Mouse (Mus musculus) left cerebral cortex, postnatal 25 days (tissue): ENCODE data around the gene Hdhd3. TPM values are rescaled to one million over a fixed set of nuclear protein-coding genes. Genes with fewer than 3 reads are reported as not detected.
"Not testable (repeated sequence)": the region's sequence is repeated elsewhere in the genome, so short reads cannot be mapped to it uniquely, and the experiment has no call there.

Experiments
- DNase-seq, 2 experiments: peaks; one replicate each; pipeline ENCODE4 v3.0.0; 2022; ENCODE audit warnings: low spot score in 2 of 2, mixed read lengths in 1 of 2
- intact Hi-C: fragments of 180-260 bp; cut with DNase I; formaldehyde crosslinking; loops from one replicate; pipeline ENCODE4 v1.15.1; 2025
- total RNA-seq, 2 experiments: library from RNA; stranded (reverse); gene quantifications; 2 replicates each; pipeline ENCODE4 v1.2.3; 2021

Hdhd3 gene
- total RNA-seq, 2 experiments from 2014 or later: 7.5 to 10.9 TPM

DNA sequence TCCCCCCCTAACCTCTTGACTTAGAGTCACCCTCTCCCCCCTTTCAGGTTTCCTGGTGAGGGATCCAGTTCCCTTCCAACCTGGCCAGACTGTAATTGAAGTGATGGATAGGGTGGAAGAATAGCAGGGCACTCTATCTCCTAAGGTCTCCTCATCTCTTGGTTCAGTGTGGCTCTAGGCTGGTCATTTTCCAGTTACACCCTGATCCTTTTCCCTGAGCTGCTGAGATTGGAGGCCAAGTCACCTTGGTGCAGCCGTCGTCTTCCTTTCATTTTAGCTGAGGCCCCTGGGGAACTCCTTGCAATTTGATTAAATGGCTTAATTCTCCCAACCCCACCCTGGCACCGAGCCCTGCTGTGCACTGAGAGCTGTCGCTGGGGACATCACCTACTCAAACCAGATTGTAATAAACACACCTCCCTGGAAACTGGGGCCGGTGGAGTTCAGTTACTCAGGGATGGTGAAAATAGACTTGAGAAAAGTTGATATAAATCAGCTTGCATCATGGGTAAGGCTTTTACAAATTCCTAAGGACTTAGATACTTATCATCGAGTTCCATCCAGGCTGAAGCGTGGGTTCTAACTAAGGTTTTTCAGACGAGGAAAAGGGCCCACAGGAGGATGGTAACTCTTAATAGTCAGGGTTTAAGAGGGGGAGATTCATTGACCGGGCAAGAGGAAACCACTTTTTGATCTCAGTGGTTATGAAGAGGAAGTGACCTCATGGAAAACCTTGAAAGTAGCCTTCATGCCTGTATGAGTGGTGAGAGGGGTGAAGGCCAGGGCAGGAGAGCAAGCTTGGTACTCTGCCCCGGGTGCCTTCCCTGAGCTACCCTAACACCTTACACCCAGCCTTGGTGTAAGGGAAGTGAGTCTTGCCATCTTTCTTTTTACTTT is 22.3 kb downstream of the Hdhd3 start:
- intact Hi-C loops: no loop called here
- no peak for DNase-seq

DNA sequence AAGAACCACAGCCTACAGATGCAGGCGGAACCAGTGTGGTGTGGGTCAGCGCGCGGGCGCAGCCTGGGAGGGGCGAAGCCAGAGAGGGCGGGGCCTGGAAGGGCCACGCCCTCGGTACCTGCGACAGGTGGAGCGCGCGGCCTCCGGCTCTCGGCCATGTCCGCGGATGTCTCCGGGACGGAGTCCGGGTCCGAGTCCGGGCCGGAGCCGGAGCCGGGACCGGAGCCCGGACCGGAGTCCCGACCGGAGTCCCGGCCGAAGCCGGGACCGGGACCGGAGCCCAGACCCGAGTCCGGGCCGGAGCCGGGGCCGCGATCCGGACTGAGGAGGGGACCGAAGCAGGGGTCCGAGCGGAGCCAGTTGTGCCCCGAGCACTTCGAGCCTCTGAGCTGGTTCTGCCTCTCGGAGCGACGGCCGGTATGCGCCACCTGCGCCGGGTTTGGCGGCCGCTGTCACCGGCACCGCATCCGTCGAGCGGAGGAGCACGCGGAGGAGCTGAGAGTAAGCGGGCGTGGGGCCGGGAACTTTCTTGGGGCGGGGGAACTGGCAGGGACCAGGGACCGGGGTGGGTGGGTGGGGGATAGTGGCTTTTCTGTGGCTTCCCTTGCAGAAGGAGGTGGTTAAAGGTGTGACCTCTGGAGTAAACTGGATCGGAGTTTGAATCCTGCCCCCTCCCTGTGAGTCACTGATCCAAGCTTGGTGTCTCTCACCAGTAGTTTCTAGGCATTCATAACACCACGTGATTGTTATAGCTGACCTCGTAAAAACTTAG is 23.1 kb downstream of the Hdhd3 start, which contains the start of gene Bspry:
Gene Bspry (plus strand): TSS at position 117 of the 772 bp plus-strand sequence.
- intact Hi-C loops: no loop called here
- DNase-seq: no peak

GRCm38 (mm10) chr4:62479593-62479936 is 23.7 kb downstream of the Hdhd3 start:
- intact Hi-C loops: not testable (repeated sequence)

DNA sequence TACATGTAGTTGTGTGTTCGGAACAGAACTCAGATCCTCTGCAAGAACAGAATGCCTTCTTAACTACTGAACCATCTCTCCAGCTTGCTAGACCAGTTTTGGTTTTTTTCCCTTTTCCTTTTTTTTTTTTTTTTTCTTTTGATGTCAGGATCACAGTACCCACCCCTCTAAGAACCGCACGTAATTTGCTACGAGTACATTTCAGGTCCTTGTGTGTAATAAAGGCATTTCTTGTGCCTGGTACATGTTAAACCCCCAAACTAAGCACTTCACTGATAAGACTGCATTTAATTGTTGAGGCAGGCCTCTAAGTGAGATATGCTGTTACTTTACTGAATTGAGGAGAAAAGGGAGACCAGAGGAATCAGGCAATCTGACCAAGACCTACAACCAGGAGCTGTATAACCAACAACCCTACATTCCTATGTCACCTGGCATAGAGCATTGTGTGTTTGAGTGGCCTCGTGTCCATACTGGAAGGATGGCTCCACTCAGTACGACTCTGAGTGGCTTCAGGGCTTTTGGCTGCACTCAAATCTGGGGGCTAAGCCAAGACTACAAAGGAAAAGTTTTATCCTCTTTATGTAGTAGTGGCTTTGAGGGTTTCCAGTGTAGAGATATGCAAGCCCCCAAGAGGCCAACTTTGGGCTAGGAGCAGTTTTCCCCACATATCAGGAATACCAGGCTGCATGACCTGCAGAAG is 25.6 kb downstream of the Hdhd3 start:
- no peak for DNase-seq
- intact Hi-C loops: no loop called here

More at GRCm38 (mm10) chr4:62479593-62479936, 23.7 kb downstream of the Hdhd3 start:
- not testable (repeated sequence) for DNase-seq

DNA sequence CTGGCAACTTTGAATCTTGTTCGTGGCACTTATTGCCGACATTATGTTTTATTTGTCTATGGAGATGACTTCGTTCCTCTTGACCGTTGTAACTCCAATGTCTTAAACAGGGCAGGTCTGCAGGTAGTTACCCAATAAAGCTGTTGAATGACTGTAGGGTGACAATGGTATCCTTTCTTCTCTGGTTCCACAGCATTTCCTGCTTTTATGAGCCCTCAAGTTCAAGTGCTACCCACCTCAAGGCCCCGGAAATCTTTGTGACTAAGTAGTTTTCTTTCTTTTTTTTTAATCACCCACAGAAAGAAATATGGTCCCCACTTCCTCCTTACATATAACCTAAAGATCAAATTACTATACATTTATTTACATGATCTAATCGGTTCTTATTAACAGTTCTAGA is 27.5 kb downstream of the Hdhd3 start:
- no peak for DNase-seq
- intact Hi-C loops: no loop called here

GRCm38 (mm10) chr4:62475131-62475530 is 28.1 kb downstream of the Hdhd3 start:
- intact Hi-C loops: no loop called here
- DNase-seq: no peak

DNA sequence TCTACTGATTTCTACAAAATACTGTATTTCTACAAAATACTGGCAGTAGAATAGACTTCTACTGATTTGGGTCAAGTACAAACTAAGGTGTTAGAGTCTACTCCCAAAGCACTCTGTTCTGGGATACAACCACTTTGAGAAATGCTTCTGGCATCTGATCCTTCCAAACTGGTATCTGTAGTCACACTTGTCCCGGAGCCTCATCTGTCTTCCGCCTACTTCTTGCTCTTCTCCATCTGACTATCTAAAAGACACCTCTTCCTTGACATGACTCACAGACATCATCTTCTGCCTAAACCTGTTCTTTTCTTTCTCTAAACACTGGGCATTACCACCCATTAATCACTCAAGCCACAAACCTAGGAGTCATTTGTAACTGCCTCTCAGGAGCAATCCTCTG is 31.2 kb downstream of the Hdhd3 start:
- DNase-seq: peak; percentile 10 to 86
- intact Hi-C loops: no loop called here

DNA sequence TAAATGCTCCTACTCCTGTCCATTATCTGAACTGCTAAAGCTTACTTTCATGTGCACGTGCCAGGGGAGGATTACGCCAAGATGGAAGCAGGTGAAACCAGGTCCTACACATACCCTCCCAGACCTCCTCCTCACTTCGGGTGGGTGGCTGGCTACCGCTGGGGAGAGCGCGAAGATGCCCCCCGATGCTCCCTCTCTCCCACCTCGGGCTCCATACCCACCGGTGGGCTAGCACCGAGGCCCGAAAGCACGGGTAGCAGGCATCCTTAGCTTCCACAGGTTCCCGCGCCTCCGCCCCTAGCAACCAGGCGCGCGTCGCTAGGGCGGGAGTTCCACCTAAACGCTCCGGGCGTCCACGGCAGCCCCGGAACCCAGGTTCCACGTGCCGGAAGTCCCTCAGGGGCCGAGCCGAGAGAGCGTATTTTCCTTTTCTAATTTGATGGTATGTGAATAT is 32.6 kb downstream of the Hdhd3 start, which contains the start of gene Wdr31:
Gene Wdr31 (minus strand): TSS at position 299 of the 454 bp plus-strand sequence.
- intact Hi-C loops: loop anchor here (2.0 kb wide), 1 partner anchor 32 kb away; the partner anchor contains the start of gene Hdhd3
- DNase-seq: peak; percentile 84 to 86

DNA sequence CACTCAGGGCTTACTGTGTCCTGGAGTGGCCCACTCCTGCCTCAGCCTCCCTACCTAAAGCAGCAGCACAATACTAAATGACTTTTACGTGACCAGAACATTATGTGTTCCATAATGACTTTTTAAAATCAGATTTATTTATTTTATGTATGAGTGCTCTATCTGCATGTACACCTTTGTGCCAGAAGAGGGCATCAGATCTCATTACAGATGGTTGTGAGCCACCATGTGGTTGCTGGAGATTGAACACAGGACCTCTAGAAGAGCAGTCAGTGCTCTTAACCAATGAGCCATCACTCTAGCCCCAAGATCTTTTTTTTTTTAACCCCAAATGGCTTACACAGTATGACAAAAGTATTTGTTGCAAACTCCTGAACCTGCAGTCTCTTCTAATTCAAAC is 35.1 kb downstream of the Hdhd3 start:
- DNase-seq: no peak
- intact Hi-C loops: no loop called here

DNA sequence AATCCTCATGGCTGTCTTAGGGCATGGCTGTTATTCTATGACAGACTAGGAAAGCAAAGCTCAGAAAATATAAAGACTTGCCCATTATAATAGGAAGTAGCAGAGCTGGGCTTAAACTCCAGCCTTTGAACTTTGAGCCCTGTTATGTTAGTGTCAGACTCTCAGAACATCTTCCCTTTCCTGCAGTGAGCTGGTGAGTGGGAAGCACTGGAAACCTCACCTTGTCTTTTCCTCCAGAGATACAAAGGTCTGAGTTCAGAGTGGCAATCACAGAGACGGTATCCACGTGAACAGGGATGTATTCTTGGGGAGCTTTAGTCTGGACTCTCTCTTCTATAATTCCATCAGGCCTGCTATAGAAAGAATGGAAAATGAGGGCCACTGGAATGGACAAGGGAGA is 40.1 kb downstream of the Hdhd3 start:
- intact Hi-C loops: no loop called here
- DNase-seq: no peak

- no peak for DNase-seq
- intact Hi-C loops: no loop called here
Measured at GRCm38 (mm10) chr4:62460348-62460747, 42.9 kb downstream of the Hdhd3 start.

GRCm38 (mm10) chr4:62459081-62459480 is 44.2 kb downstream of the Hdhd3 start:
- DNase-seq: peak; percentile 43 to 89
- intact Hi-C loops: loop anchor here (10.0 kb wide), 1 partner anchor 306 kb away; no protein-coding TSS in a partner anchor

DNA sequence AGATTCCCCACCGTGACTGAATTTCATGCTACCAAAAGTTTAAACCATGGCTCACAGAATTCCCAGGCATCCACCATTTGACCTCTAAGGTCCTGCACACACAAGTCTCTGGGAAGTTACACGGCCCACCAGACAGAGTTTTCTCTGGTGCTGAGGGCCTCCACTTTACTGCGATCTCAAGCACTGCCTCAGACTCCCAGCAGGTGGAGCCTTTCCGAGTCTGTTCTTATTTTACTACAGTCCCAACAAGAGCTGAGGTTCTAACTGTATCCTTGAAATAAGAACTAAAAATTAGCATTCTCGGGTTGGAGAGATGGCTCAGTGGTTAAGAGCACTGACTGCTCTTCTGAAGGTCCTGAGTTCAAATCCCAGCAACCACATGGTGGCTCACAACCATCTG is 48.3 kb downstream of the Hdhd3 start:
- intact Hi-C loops: loop anchor here (10.0 kb wide), 1 partner anchor 310 kb away; no protein-coding TSS in a partner anchor
- DNase-seq: peak; percentile 28 to 54

Other genes with a start within 250 kb of the Hdhd3 start
- gene Slc31a2, start 240.9 kb downstream of the Hdhd3 start, total RNA-seq: 1 to 10 TPM; 7.6 to 8.2 TPM
- gene Fkbp15, start 142.9 kb downstream of the Hdhd3 start, total RNA-seq: 10 to 100 TPM; 33.1 to 35.9 TPM
- 10 to 100 TPM; 17.7 to 19.2 TPM for gene Slc31a1, start 142.7 kb downstream of the Hdhd3 start, total RNA-seq
- 10 to 100 TPM; 43.8 to 45.0 TPM for gene Cdc26, start 94.8 kb downstream of the Hdhd3 start, total RNA-seq
- gene Prpf4, start 94.7 kb downstream of the Hdhd3 start, total RNA-seq: 10 to 100 TPM; 11.2 to 12.5 TPM
- gene Rnf183, start 68.2 kb downstream of the Hdhd3 start, total RNA-seq: not detected
- 1 to 10 TPM; 7.6 TPM for gene Wdr31, start 32.6 kb downstream of the Hdhd3 start, total RNA-seq
- gene Bspry, start 23.4 kb downstream of the Hdhd3 start, total RNA-seq: under 1 TPM; 0.34 to 0.53 TPM
- gene Alad, start 16.5 kb upstream of the Hdhd3 start, total RNA-seq: 10 to 100 TPM; 25.4 to 30.8 TPM
- gene Pole3, start 21.6 kb upstream of the Hdhd3 start, total RNA-seq: 10 to 100 TPM; 19.9 to 20.2 TPM
- under 1 TPM; 0.37 to 0.53 TPM for gene 4933430I17Rik, start 21.9 kb upstream of the Hdhd3 start, total RNA-seq
- 10 to 100 TPM; 24.1 to 27.4 TPM for gene Rgs3, start 56.4 kb upstream of the Hdhd3 start, total RNA-seq